Mouse (Mus musculus): ENCODE data around the gene Cd164l2.

GRCm38 (mm10) chr4:133212562-133213267, 784 bp downstream of the Cd164l2 start:
- TF ChIP-seq ZC3H11A (IDR thresholded peaks at IDR 0.05; ENCODE audit: borderline replicate concordance, low read depth, low read length) (no peak), ZNF384 (IDR thresholded peaks at IDR 0.05; ENCODE audit: low read depth, low read length) (no peak), HCFC1 (IDR thresholded peaks at IDR 0.05; ENCODE audit: borderline replicate concordance, insufficient read depth, low read length) (no peak)
